Mouse (Mus musculus) liver (tissue): ENCODE data around the gene Tcf7l2.
A peak's percentile ranks its signal among the peaks of the same experiment; 100 is the strongest.

Experiments used
- DNase-seq: peaks from one replicate; pipeline ENCODE4 v3.0.0-alpha.2; 2020; ENCODE audit warnings: mixed read lengths

The Tcf7l2 gene

GRCm38 (mm10) chr19:55794946-55795340, 53.3 kb downstream of the Tcf7l2 start:
- no peak for DNase-seq

- no peak for DNase-seq
Observed at GRCm38 (mm10) chr19:55795349-55795748, 53.7 kb downstream of the Tcf7l2 start.

- DNase-seq = no peak
Observed at GRCm38 (mm10) chr19:55797834-55798233, 56.2 kb downstream of the Tcf7l2 start.

GRCm38 (mm10) chr19:55799411-55799810, 57.8 kb downstream of the Tcf7l2 start:
- no peak for DNase-seq

- no peak for DNase-seq
Observed at GRCm38 (mm10) chr19:55800059-55800458, 58.4 kb downstream of the Tcf7l2 start.

- DNase-seq = no peak
Observed at GRCm38 (mm10) chr19:55803121-55803520, 61.5 kb downstream of the Tcf7l2 start.

GRCm38 (mm10) chr19:55803797-55804196, 62.2 kb downstream of the Tcf7l2 start:
- no peak for DNase-seq

GRCm38 (mm10) chr19:55804795-55805194, 63.2 kb downstream of the Tcf7l2 start:
- no peak for DNase-seq

GRCm38 (mm10) chr19:55806434-55807193, 65.0 kb downstream of the Tcf7l2 start:
- no peak for DNase-seq

- no peak for DNase-seq
Observed at GRCm38 (mm10) chr19:55807194-55808053, 65.8 kb downstream of the Tcf7l2 start.

- no peak for DNase-seq
Observed at GRCm38 (mm10) chr19:55808304-55808703, 66.7 kb downstream of the Tcf7l2 start.

- DNase-seq = no peak
Observed at GRCm38 (mm10) chr19:55809539-55809938, 67.9 kb downstream of the Tcf7l2 start.

GRCm38 (mm10) chr19:55812236-55812635, 70.6 kb downstream of the Tcf7l2 start:
- DNase-seq = no peak

GRCm38 (mm10) chr19:55815010-55815790, 73.6 kb downstream of the Tcf7l2 start:
- DNase-seq = no peak

GRCm38 (mm10) chr19:55816974-55817373, 75.4 kb downstream of the Tcf7l2 start:
- no peak for DNase-seq

GRCm38 (mm10) chr19:55820202-55820601, 78.6 kb downstream of the Tcf7l2 start:
- DNase-seq = no peak

- DNase-seq = peak; percentile 54
Observed at GRCm38 (mm10) chr19:55825001-55825827, 83.6 kb downstream of the Tcf7l2 start.

- DNase-seq = no peak
Observed at GRCm38 (mm10) chr19:55825951-55826507, 84.4 kb downstream of the Tcf7l2 start.

- DNase-seq = peak; percentile 36
Observed at GRCm38 (mm10) chr19:55827613-55828259, 86.1 kb downstream of the Tcf7l2 start.

- no peak for DNase-seq
Observed at GRCm38 (mm10) chr19:55830976-55831559, 89.4 kb downstream of the Tcf7l2 start.

GRCm38 (mm10) chr19:55832122-55832521, 90.5 kb downstream of the Tcf7l2 start:
- no peak for DNase-seq
